21 mouse cellular contexts compared by ENCODE assay signal in genomic region chr2:68888094-68888705, GRCm38 (mm10). TPM values are rescaled to one million over a fixed set of nuclear protein-coding genes. Genes with fewer than 3 reads are reported as not detected.
A peak's percentile ranks its signal among the peaks of the same experiment; 100 is the strongest.
DNase-seq lines count a peak whose midpoint lies in the region; ATAC-seq and TF ChIP-seq lines count a peak whose summit lies in the region.
"Had no signal": no experiment of that assay in that cellular context is flagged by ENCODE, and none has a peak within 500 bp of the region (broad histone marks: within the 10 kb centered on the region; RNA-seq: fewer than 3 reads in every experiment).

No protein-coding gene starts in this region.

- TF ChIP-seq CTCF in hindbrain, postnatal 0 days (IDR thresholded peaks at IDR 0.05; ENCODE audit: low read depth) = no peak
- TF ChIP-seq CTCF in lung, adult 2 months (IDR thresholded peaks at IDR 0.05; ENCODE audit: insufficient read depth, low read length) = no peak
- no peak for TF ChIP-seq CTCF in G1E (IDR thresholded peaks at IDR 0.05; ENCODE audit: low read depth, low read length)
- no peak for TF ChIP-seq CTCF in heart, adult 2 months (IDR thresholded peaks at IDR 0.05)

- no peak overlapping the region for H3K9ac ChIP-seq in hindbrain, embryonic 11.5 days (ENCODE audit: low read depth, low read length)
- H3K9ac ChIP-seq in hindbrain, postnatal 0 days (replicated peaks; ENCODE audit: low read length) = no peak overlapping the region
- no peak overlapping the region for H3K9ac ChIP-seq in lung, embryonic 16.5 days (ENCODE audit: low read length)
- no peak overlapping the region for H3K9ac ChIP-seq in heart, adult 2 months (ENCODE audit: low read depth, low read length)
- H3K9ac ChIP-seq: embryonic facial prominence, embryonic 12.5 days; forebrain, postnatal 0 days; hindbrain, embryonic 15.5 days; neural tube, embryonic 13.5 days had no signal

- no peak overlapping the region for H3K27ac ChIP-seq in hindbrain, embryonic 11.5 days (ENCODE audit: low read depth, low read length)
- H3K27ac ChIP-seq in hindbrain, postnatal 0 days = no peak overlapping the region
- H3K27ac ChIP-seq in lung, embryonic 16.5 days (ENCODE audit: low read length) = peak overlapping the region; percentile 60
- H3K27ac ChIP-seq in heart, adult 2 months = no peak overlapping the region
- H3K27ac ChIP-seq: embryonic facial prominence, embryonic 12.5 days; hindbrain, embryonic 15.5 days; limb, embryonic 10.5 days; neural tube, embryonic 13.5 days had no signal

- no peaks in the 10 kb centered on the region for H3K9me3 ChIP-seq in hindbrain, embryonic 11.5 days (ENCODE audit: control insufficient read depth, low read length)
- no peaks in the 10 kb centered on the region for H3K9me3 ChIP-seq in hindbrain, postnatal 0 days (ENCODE audit: low read length)
- H3K9me3 ChIP-seq in lung, embryonic 16.5 days (ENCODE audit: control insufficient read depth, low read length) = no peaks in the 10 kb centered on the region
- H3K9me3 ChIP-seq in G1E (replicated peaks) = no peaks in the 10 kb centered on the region
- H3K9me3 ChIP-seq: embryonic facial prominence, embryonic 12.5 days; hindbrain, embryonic 15.5 days; limb, embryonic 10.5 days; neural tube, embryonic 13.5 days had no signal

- H3K4me3 ChIP-seq in hindbrain, embryonic 11.5 days (ENCODE audit: low read depth, low read length) = no peak overlapping the region
- no peak overlapping the region for H3K4me3 ChIP-seq in hindbrain, postnatal 0 days (ENCODE audit: low read length)
- H3K4me3 ChIP-seq in lung, embryonic 16.5 days (ENCODE audit: low read length) = no peak overlapping the region
- H3K4me3 ChIP-seq in lung, adult 2 months (replicated peaks; ENCODE audit: extremely low read depth, low read depth, low read length) = no peak overlapping the region
- H3K4me3 ChIP-seq in G1E (ENCODE audit: low read depth, low read length) = peak overlapping the region; percentile 9; the same call in 1 of the 2 replicates
- no peak overlapping the region for H3K4me3 ChIP-seq in heart, adult 2 months
- H3K4me3 ChIP-seq: embryonic facial prominence, embryonic 12.5 days; hindbrain, embryonic 15.5 days; limb, embryonic 10.5 days; neural tube, embryonic 13.5 days had no signal

- no peaks in the 10 kb centered on the region for H3K79me2 ChIP-seq in heart, adult 2 months (replicated peaks; ENCODE audit: control insufficient read depth, insufficient read depth, low read length)

- H3K27me3 ChIP-seq in hindbrain, embryonic 11.5 days (ENCODE audit: control insufficient read depth, insufficient read depth, low read length) = no peaks in the 10 kb centered on the region
- no peaks in the 10 kb centered on the region for H3K27me3 ChIP-seq in hindbrain, postnatal 0 days (ENCODE audit: insufficient read depth, low read length)
- no peaks in the 10 kb centered on the region for H3K27me3 ChIP-seq in lung, embryonic 16.5 days (ENCODE audit: control insufficient read depth, insufficient read depth, low read depth, low read length)
- H3K27me3 ChIP-seq in G1E (ENCODE audit: insufficient read depth, low read length) = no peaks in the 10 kb centered on the region
- H3K27me3 ChIP-seq in heart, adult 2 months (ENCODE audit: control insufficient read depth, insufficient read depth, low read length) = no peaks in the 10 kb centered on the region
- H3K27me3 ChIP-seq: embryonic facial prominence, embryonic 12.5 days; hindbrain, embryonic 15.5 days; neural tube, embryonic 13.5 days; Patski had no signal

- H3K4me1 ChIP-seq in hindbrain, embryonic 11.5 days (replicated peaks; ENCODE audit: control insufficient read depth, insufficient read depth, low read length) = no peaks in the 10 kb centered on the region
- no peaks in the 10 kb centered on the region for H3K4me1 ChIP-seq in hindbrain, postnatal 0 days (ENCODE audit: insufficient read depth, low read length)
- peaks cover 22% of the 10 kb centered on the region for H3K4me1 ChIP-seq in lung, embryonic 16.5 days (replicated peaks; ENCODE audit: control insufficient read depth, insufficient read depth, low read length)
- no peaks in the 10 kb centered on the region for H3K4me1 ChIP-seq in lung, adult 2 months (ENCODE audit: control insufficient read depth, insufficient read depth, low read length)
- H3K4me1 ChIP-seq in G1E (ENCODE audit: insufficient read depth, low read depth, low read length) = peaks cover 66% of the 10 kb centered on the region
- no peaks in the 10 kb centered on the region for H3K4me1 ChIP-seq in heart, adult 2 months (ENCODE audit: control insufficient read depth, insufficient read depth, low read length)

- TF ChIP-seq EP300 in heart, adult 2 months (IDR thresholded peaks at IDR 0.05; ENCODE audit: insufficient read depth, low read depth, low read length) = no peak

- no peaks in the 10 kb centered on the region for H3K36me3 ChIP-seq in hindbrain, embryonic 11.5 days (ENCODE audit: control insufficient read depth, insufficient read depth, low read length)
- no peaks in the 10 kb centered on the region for H3K36me3 ChIP-seq in hindbrain, postnatal 0 days (ENCODE audit: insufficient read depth, low read length)
- H3K36me3 ChIP-seq in lung, embryonic 16.5 days (ENCODE audit: control insufficient read depth, insufficient read depth, low read length) = no peaks in the 10 kb centered on the region
- H3K36me3 ChIP-seq in G1E (replicated peaks) = peaks cover 34% of the 10 kb centered on the region
- no peaks in the 10 kb centered on the region for H3K36me3 ChIP-seq in heart, adult 2 months (ENCODE audit: control insufficient read depth, insufficient read depth, low read length)
- H3K36me3 ChIP-seq: embryonic facial prominence, embryonic 12.5 days; hindbrain, embryonic 15.5 days; limb, embryonic 10.5 days; neural tube, embryonic 13.5 days had no signal

- no peak overlapping the region for H3K4me2 ChIP-seq in hindbrain, embryonic 11.5 days (replicated peaks; ENCODE audit: low read depth, low read length)
- no peak overlapping the region for H3K4me2 ChIP-seq in hindbrain, postnatal 0 days (ENCODE audit: low read depth, low read length)
- no peak overlapping the region for H3K4me2 ChIP-seq in lung, embryonic 16.5 days (ENCODE audit: low read depth, low read length)
- H3K4me2 ChIP-seq: embryonic facial prominence, embryonic 12.5 days; hindbrain, embryonic 15.5 days; liver, embryonic 11.5 days; neural tube, embryonic 13.5 days had no signal

- 0 out of 2 replicates have a peak, but pooled peaks have one; percentile 30 for ATAC-seq in hindbrain, embryonic 11.5 days (ENCODE audit: low FRiP score)
- ATAC-seq in hindbrain, postnatal 0 days = no peak
- peak; percentile 84 for ATAC-seq in lung, embryonic 16.5 days (ENCODE audit: low read depth)
- ATAC-seq in G1E (ENCODE audit: extremely low read depth, insufficient number of reproducible peaks, low FRiP score, poor library complexity, severe bottlenecking) = no peak
- ATAC-seq: forebrain, postnatal 0 days; Patski had no signal

- no peak for DNase-seq in hindbrain, embryonic 11.5 days (ENCODE audit: low spot score)
- DNase-seq in hindbrain, postnatal 0 days (ENCODE audit: low spot score) = no peak
- DNase-seq in lung, adult 2 months = no peak
- no peak for DNase-seq in G1E (ENCODE audit: low spot score)
- peak; percentile 47 for DNase-seq in lung, postnatal 36 days
- DNase-seq in thymus, postnatal 10 days (ENCODE audit: low spot score in 2 of 2) = no peak
- no peak for DNase-seq in heart, adult 2 months
- DNase-seq: adrenal gland, postnatal 36 days; cerebellum, adult 8-10 months; forebrain, postnatal 0 days; heart, adult 18-20 months; kidney, adult 8-10 months; layer of hippocampus, postnatal 36 days; thymus, adult 2 months had no signal

- 72% methylated on average over 3 of the region's 3 CpGs for WGBS in hindbrain, embryonic 11.5 days
- WGBS in hindbrain, postnatal 0 days = 59% methylated on average over 3 of the region's 3 CpGs
- 34% methylated on average over 3 of the region's 3 CpGs for WGBS in lung, embryonic 16.5 days
- WGBS in lung, adult 2 months = 54% methylated on average over 3 of the region's 3 CpGs
- WGBS in heart, adult 2 months = 52% methylated on average over 3 of the region's 3 CpGs

- intact Hi-C loops in heart, adult 2 months (cut with DNase I) = no loop called here

- TF ChIP-seq POLR2A in lung, adult 2 months (IDR thresholded peaks at IDR 0.05; ENCODE audit: borderline replicate concordance, extremely low read depth, low read depth, low read length) = no peak
- no peak for TF ChIP-seq POLR2A in heart, adult 2 months (IDR thresholded peaks at IDR 0.05; ENCODE audit: insufficient read depth, low read depth, low read length)

RNA-seq across cellular contexts. Expression of gene Cers6, which starts 27.0 kb away (rescaled TPM):
- polyA plus RNA-seq in hindbrain, embryonic 11.5 days (2014; fragmentation: Nextera tagmentation; extraction: Ambion mirVana) = 62.3 and 77.0 TPM in 2 replicates
- 58.7 and 60.5 TPM in 2 replicates for total RNA-seq in hindbrain, postnatal 0 days (2014; rRNA removed)
- polyA plus RNA-seq in hindbrain, postnatal 0 days (2015; fragmentation: Nextera tagmentation; extraction: Ambion mirVana) = 22.8 and 25.8 TPM in 2 replicates
- 19.7 and 21.4 TPM in 2 replicates for polyA plus RNA-seq in lung, embryonic 16.5 days (2015; fragmentation: Nextera tagmentation; extraction: Ambion mirVana)
- 10.7 and 16.2 TPM in 2 replicates for polyA plus RNA-seq in lung, adult 2 months (2012; rRNA removed)
- total RNA-seq in G1E (2014; fragmentation: Nextera tagmentation) (92.4 and 103 TPM in 2 replicates), G1E (2017) (51.5 and 55.7 TPM in 2 replicates)
- 14.8 and 19.7 TPM in 2 replicates for polyA plus RNA-seq in G1E (2012)
- 1 to 10 TPM; 8.7 to 9.6 TPM for total RNA-seq in heart, adult 2 months (2021)
- polyA plus RNA-seq in heart, adult 2 months (2012; rRNA removed) = 2.1 and 3.5 TPM in 2 replicates

Comparison
In these comparisons a context has a peak if more than half of its experiments do, and no peak if none do; other contexts are left out.
1. ATAC-seq: peak in hindbrain, embryonic 11.5 days (single experiment) and lung, embryonic 16.5 days (single experiment); none in hindbrain, postnatal 0 days (single experiment) and G1E (single experiment).